10 mouse cellular contexts compared by ENCODE assay signal in the genomic region with DNA sequence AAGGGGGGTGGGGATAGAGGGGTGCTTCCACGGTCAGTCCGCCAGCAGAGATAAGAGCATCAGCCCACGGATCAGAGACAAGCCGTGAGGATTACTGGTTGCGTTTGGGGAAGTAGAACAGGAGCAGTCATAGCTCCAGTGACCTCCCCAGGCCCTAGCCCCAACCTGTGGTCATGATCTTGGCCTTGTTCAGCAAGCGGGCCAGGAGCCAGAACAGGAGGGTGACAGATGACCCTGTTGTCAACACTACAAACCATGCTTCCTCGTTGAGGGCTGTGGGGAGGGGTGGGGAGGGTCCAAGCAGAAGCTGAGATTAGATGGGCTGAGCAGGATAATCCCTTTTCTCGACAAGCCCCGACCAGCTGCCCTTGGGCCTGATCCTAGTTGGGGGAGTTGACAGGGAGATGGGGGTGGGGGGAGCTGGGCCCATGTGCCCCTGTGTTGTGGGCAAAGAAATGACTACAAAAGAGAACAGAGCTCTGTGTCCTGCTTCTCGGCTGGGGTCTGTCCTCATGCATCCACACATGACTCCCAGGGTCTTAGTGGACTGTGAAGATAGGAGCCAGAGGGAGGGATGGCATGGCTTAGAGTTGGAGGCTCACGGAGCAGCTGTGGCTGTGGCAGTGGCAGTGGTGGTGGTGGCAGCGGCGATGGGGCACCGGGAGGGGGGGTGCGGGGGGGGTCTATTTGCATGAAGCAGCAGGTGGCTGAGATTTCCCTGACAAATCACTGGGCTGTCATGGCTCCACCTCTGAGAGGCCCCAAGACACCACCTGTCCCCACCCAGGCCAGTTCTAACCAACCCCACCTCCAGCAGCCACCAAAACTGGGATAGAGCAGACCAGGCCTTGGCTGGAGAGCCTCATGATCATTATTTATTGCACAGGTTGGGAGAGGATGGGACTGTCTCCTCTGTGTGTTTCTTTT. TPM values are rescaled to one million over a fixed set of nuclear protein-coding genes. Genes with fewer than 3 reads are reported as not detected.
DNase-seq lines count a peak whose midpoint lies in the region; ATAC-seq lines count a peak whose summit lies in the region.
"Had no signal": no experiment of that assay in that cellular context is flagged by ENCODE, and none has a peak within 500 bp of the region (broad histone marks: within the 10 kb centered on the region; RNA-seq: fewer than 3 reads in every experiment).

A gene (minus strand): TSS at position 35 of the 927 bp plus-strand sequence.

- no peaks in the 10 kb centered on the region for H3K9me3 ChIP-seq in forebrain, embryonic 16.5 days (ENCODE audit: control insufficient read depth, low read length)
- H3K9me3 ChIP-seq in limb, embryonic 10.5 days (replicated peaks) = no peaks in the 10 kb centered on the region
- H3K9me3 ChIP-seq in stomach, embryonic 15.5 days = no peaks in the 10 kb centered on the region

- H3K9ac ChIP-seq in forebrain, embryonic 16.5 days (replicated peaks; ENCODE audit: low read depth, low read length) = peak within 1 kb of the TSS; percentile 25; the same call in 1 of the 2 replicates
- H3K9ac ChIP-seq in stomach, embryonic 15.5 days = no peak within 1 kb of the TSS

- no peaks in the 10 kb centered on the region for H3K27me3 ChIP-seq in forebrain, embryonic 16.5 days (replicated peaks; ENCODE audit: control insufficient read depth, insufficient read depth, low read length)
- 0 out of 2 replicates have a peak, but pooled peaks cover 9% of the 10 kb centered on the region for H3K27me3 ChIP-seq in limb, embryonic 10.5 days (ENCODE audit: low read depth, poor library complexity, severe bottlenecking)
- H3K27me3 ChIP-seq in stomach, embryonic 15.5 days (replicated peaks) = no peaks in the 10 kb centered on the region

- 25% methylated on average over 14 of the region's 15 CpGs for WGBS in forebrain, embryonic 16.5 days
- 39% methylated on average over 15 of the region's 15 CpGs for WGBS in limb, embryonic 10.5 days
- 24% methylated on average over 15 of the region's 15 CpGs for WGBS in stomach, embryonic 15.5 days

- DNase-seq in left cerebral cortex, postnatal 4 days = peak; percentile 60
- DNase-seq in left cerebral cortex, postnatal 14 days (ENCODE audit: low spot score in 2 of 2) = no peak
- no peak for DNase-seq in limb, embryonic 10.5 days (ENCODE audit: low spot score)
- DNase-seq in layer of hippocampus, postnatal 14 days (ENCODE audit: low spot score in 2 of 2) = no peak
- DNase-seq in natural killer cell, adult 2 months (ENCODE audit: low spot score in 2 of 2) = no peak

- no peak within 1 kb of the TSS for H3K4me2 ChIP-seq in forebrain, embryonic 16.5 days (ENCODE audit: low read length)
- H3K4me2 ChIP-seq in stomach, embryonic 15.5 days = 0 out of 2 replicates have a peak within 1 kb of the TSS, but pooled peaks have one; percentile 3

- H3K36me3 ChIP-seq in forebrain, embryonic 16.5 days (ENCODE audit: control insufficient read depth, insufficient read depth) = no peaks in the 10 kb centered on the region
- H3K36me3 ChIP-seq in limb, embryonic 10.5 days = peaks cover 33% of the 10 kb centered on the region
- peaks cover 7% of the 10 kb centered on the region; the same call in 1 of the 2 replicates for H3K36me3 ChIP-seq in stomach, embryonic 15.5 days

- no peaks in the 10 kb centered on the region for H3K4me1 ChIP-seq in forebrain, embryonic 16.5 days (replicated peaks; ENCODE audit: control insufficient read depth, insufficient read depth, low read length)
- H3K4me1 ChIP-seq in limb, embryonic 10.5 days = peaks cover 48% of the 10 kb centered on the region
- H3K4me1 ChIP-seq in stomach, embryonic 15.5 days = peaks cover 18% of the 10 kb centered on the region

- ATAC-seq in forebrain, embryonic 16.5 days = no peak
- ATAC-seq in stomach, embryonic 15.5 days (ENCODE audit: insufficient read depth, low FRiP score, low read depth) = no peak
- no peak for ATAC-seq in erythroid progenitor cell, adult 5-6 weeks (replicated peaks; ENCODE audit: low FRiP score, poor library complexity, severe bottlenecking)

- no peak within 1 kb of the TSS for H3K4me3 ChIP-seq in forebrain, embryonic 16.5 days (replicated peaks; ENCODE audit: low read length)
- peak within 1 kb of the TSS; percentile 23 for H3K4me3 ChIP-seq in limb, embryonic 10.5 days
- H3K4me3 ChIP-seq in stomach, embryonic 15.5 days (replicated peaks) = no peak within 1 kb of the TSS
- H3K4me3 ChIP-seq: erythroblast, embryonic 14.5 days had no signal

- H3K27ac ChIP-seq in forebrain, embryonic 16.5 days (ENCODE audit: low read length) = no peak within 1 kb of the TSS
- H3K27ac ChIP-seq in limb, embryonic 10.5 days = peak within 1 kb of the TSS; percentile 75
- no peak within 1 kb of the TSS; the same call in 1 of the 2 replicates for H3K27ac ChIP-seq in stomach, embryonic 15.5 days

- intact Hi-C loops in left cerebral cortex, postnatal 4 days (cut with DNase I) = no loop called here
- intact Hi-C loops in left cerebral cortex, postnatal 14 days (cut with DNase I) = no loop called here

RNA-seq across cellular contexts. Expression of the gene that starts here (rescaled TPM):
- under 1 TPM; 0.32 to 0.46 TPM for total RNA-seq in left cerebral cortex, postnatal 4 days (2021)
- total RNA-seq in left cerebral cortex, postnatal 14 days (2021) = not detected
- 0.42 and 0.75 TPM in 2 replicates for polyA plus RNA-seq in forebrain, embryonic 16.5 days (2015; fragmentation: Nextera tagmentation; extraction: Ambion mirVana)
- 0.34 and 0.35 TPM in 2 replicates for polyA plus RNA-seq in limb, embryonic 10.5 days (2016; fragmentation: Nextera tagmentation; extraction: Ambion mirVana)
- polyA plus RNA-seq in stomach, embryonic 15.5 days (2015; fragmentation: Nextera tagmentation; extraction: Ambion mirVana) = 0.97 and 1.1 TPM in 2 replicates
- total RNA-seq in layer of hippocampus, postnatal 14 days (2021) = under 1 TPM in 1 of 2 experiments, not detected in 1; 0.21 TPM
- total RNA-seq in erythroid progenitor cell, adult 5-6 weeks (2015; ENCODE audit: low replicate concordance) = not detected in 2 replicates
- total RNA-seq in erythroid progenitor cell, adult 5-6 weeks (2017; ENCODE audit: low replicate concordance) = not detected in 2 replicates
- total RNA-seq: liver, adult 2 months had no signal
- polyA plus RNA-seq: erythroblast, embryonic 14.5 days; liver, adult 2 months had no signal

Comparison
In these comparisons a context has a peak if more than half of its experiments do, and no peak if none do; other contexts are left out.
1. Peak in DNase-seq in left cerebral cortex, postnatal 4 days; RNA of the gene not detected or under 1 TPM.